Mouse (Mus musculus) neural tube, embryonic 13.5 days (tissue): ENCODE measurements around the gene Pou2f3. TPM values are rescaled to one million over a fixed set of nuclear protein-coding genes. Genes with fewer than 3 reads are reported as not detected.

ENCODE experiments used
- ATAC-seq: fragments of 200-750 bp; cut with Nextera tagmentation; 2 replicates; pipeline ENCODE4 v1.8.0; 2017; ENCODE audit warnings: low read depth, mild to moderate bottlenecking, moderate TSS enrichment, moderate library complexity
- H3K27ac ChIP-seq: fragments of 300-500 bp; sonication (generic); replicated peaks from 2 replicates; pipeline ENCODE4 v1.5.1; 2015; ENCODE audit warnings: moderate library complexity, mild to moderate bottlenecking, inconsistent platforms
- H3K27me3 ChIP-seq: fragments of 300-500 bp; sonication (generic); 2 replicates; pipeline ENCODE4 v1.6.1; 2015; ENCODE audit warnings: mild to moderate bottlenecking, inconsistent platforms
- H3K36me3 ChIP-seq: fragments of 300-500 bp; sonication (generic); 2 replicates; pipeline ENCODE4 v1.6.1; 2015; ENCODE audit warnings: mild to moderate bottlenecking, inconsistent platforms
- H3K4me1 ChIP-seq: fragments of 300-500 bp; sonication (generic); replicated peaks from 2 replicates; pipeline ENCODE4 v1.6.1; 2015; ENCODE audit warnings: inconsistent platforms
- H3K4me2 ChIP-seq: fragments of 300-500 bp; sonication (generic); 2 replicates; pipeline ENCODE4 v1.6.1; 2015; ENCODE audit warnings: inconsistent platforms, mild to moderate bottlenecking, moderate library complexity
- H3K4me3 ChIP-seq: fragments of 300-500 bp; sonication (generic); 2 replicates; pipeline ENCODE4 v1.5.1; 2015; ENCODE audit warnings: mild to moderate bottlenecking, inconsistent platforms
- H3K9ac ChIP-seq: fragments of 300-500 bp; sonication (generic); 2 replicates; pipeline ENCODE4 v1.6.1; 2015; ENCODE audit warnings: moderate library complexity, mild to moderate bottlenecking, inconsistent platforms
- H3K9me3 ChIP-seq: fragments of 300-500 bp; sonication (generic); 2 replicates; pipeline ENCODE4 v1.6.1; 2016; ENCODE audit warnings: inconsistent platforms
- WGBS: fragments of 180-500 bp; shearing (Covaris S2); methylation state at CpG from one replicate; pipeline ENCODE4 v1.1.7; 2015; 5-methylcytosine and 5-hydroxymethylcytosine counted together
- polyA plus RNA-seq: library from polyadenylated mRNA; unstranded; fragments of >200 nt; fragmentation: Nextera tagmentation; extraction: Ambion mirVana; gene quantifications from 2 replicates; pipeline ENCODE4 v1.2.1, GENCODE M21; 2015

The Pou2f3 gene
- polyA plus RNA-seq, 1 experiment from 2014 or later: not detected

GRCm38 (mm10) chr9:43205343-43206021 lies 4.7 kb downstream of the Pou2f3 start:
- peak overlapping the region; percentile 49 for H3K4me2 ChIP-seq
- H3K4me1 ChIP-seq: peaks cover 20% of the 10 kb centered on the region
- 2% methylated on average over 41 of the region's 41 CpGs for WGBS
- H3K36me3 ChIP-seq: no peaks in the 10 kb centered on the region
- peak overlapping the region; percentile 22 for H3K4me3 ChIP-seq
- H3K27ac ChIP-seq: no peak overlapping the region
- peak overlapping the region; percentile 45; the same call in 1 of the 2 replicates for H3K9ac ChIP-seq
- no peak; the same call in 1 of the 2 replicates for ATAC-seq
- no peaks in the 10 kb centered on the region for H3K9me3 ChIP-seq
- H3K27me3 ChIP-seq: peaks cover 60% of the 10 kb centered on the region

GRCm38 (mm10) chr9:43200212-43200611 lies 10.0 kb downstream of the Pou2f3 start:
- H3K27ac ChIP-seq: no peak overlapping the region
- no peak overlapping the region for H3K4me3 ChIP-seq
- no peak for ATAC-seq
- no peaks in the 10 kb centered on the region for H3K36me3 ChIP-seq
- no peak overlapping the region for H3K9ac ChIP-seq
- WGBS: 6% methylated on average over 5 of the region's 5 CpGs
- no peak overlapping the region for H3K4me2 ChIP-seq
- H3K9me3 ChIP-seq: no peaks in the 10 kb centered on the region
- H3K4me1 ChIP-seq: peaks cover 2% of the 10 kb centered on the region
- H3K27me3 ChIP-seq: peaks cover 46% of the 10 kb centered on the region

DNA sequence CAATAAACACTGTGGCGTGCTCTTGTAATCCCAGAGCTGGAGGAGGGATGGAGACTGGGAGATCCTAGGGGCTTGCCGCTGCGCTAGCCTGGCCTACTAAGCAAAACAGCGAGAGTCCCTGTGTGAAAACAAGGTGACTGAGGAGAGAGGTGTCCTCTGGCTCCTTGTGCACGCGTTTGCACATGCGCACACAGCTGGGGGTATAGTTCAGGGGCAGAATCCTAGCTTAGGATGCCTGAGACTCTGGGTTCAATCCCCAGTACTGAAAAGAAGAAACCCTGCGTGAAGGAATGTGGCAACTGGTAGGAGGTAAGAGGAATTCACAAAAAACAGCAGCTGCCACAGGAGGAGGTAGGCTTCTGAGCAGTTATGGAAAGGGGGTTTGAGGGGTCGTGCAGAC lies 16.2 kb downstream of the Pou2f3 start:
- Histone ChIP-seq H3K4me3 (no peak overlapping the region), H3K27ac (no peak overlapping the region), H3K9ac (no peak overlapping the region), H3K4me1 (peaks cover 4% of the 10 kb centered on the region), H3K36me3 (no peaks in the 10 kb centered on the region), H3K4me2 (no peak overlapping the region), H3K9me3 (no peaks in the 10 kb centered on the region), H3K27me3 (peaks cover 11% of the 10 kb centered on the region)
- WGBS: 21% methylated on average over 9 of the region's 9 CpGs
- no peak for ATAC-seq

- Histone ChIP-seq H3K4me3 (no peak overlapping the region), H3K4me2 (no peak overlapping the region), H3K9ac (no peak overlapping the region), H3K27me3 (peaks cover 6% of the 10 kb centered on the region; the same call in 1 of the 2 replicates), H3K36me3 (no peaks in the 10 kb centered on the region), H3K4me1 (peaks cover 11% of the 10 kb centered on the region), H3K27ac (no peak overlapping the region), H3K9me3 (no peaks in the 10 kb centered on the region)
- no peak for ATAC-seq
- 44% methylated on average over 4 of the region's 4 CpGs for WGBS
Measured at GRCm38 (mm10) chr9:43191561-43191960, 18.6 kb downstream of the Pou2f3 start.

DNA sequence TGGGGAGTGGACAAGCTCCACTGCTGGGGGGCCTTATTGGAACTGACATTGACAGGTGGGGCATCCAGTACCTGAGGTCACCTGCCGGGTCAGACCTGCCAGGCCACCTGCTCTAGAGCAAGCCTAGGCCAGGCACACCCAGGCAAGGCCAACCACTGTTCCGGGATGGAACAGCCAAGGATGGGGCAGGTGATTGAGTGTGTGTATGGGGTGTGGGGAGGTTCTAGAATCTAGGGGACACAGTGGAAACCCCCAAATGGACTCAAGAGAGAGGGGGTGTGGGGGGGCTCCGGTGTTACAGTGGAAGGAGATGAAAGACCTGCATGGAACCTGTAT lies 21.2 kb downstream of the Pou2f3 start:
- WGBS: 62% methylated on average over 3 of the region's 3 CpGs
- Histone ChIP-seq H3K36me3 (no peaks in the 10 kb centered on the region), H3K27me3 (no peaks in the 10 kb centered on the region), H3K4me1 (peaks cover 11% of the 10 kb centered on the region), H3K9ac (no peak overlapping the region), H3K27ac (no peak overlapping the region), H3K4me3 (no peak overlapping the region), H3K9me3 (no peaks in the 10 kb centered on the region), H3K4me2 (no peak overlapping the region)
- ATAC-seq: no peak

GRCm38 (mm10) chr9:43188309-43189020 lies 21.7 kb downstream of the Pou2f3 start:
- no peaks in the 10 kb centered on the region for H3K27me3 ChIP-seq
- no peak overlapping the region for H3K27ac ChIP-seq
- WGBS: 71% methylated on average over 12 of the region's 12 CpGs
- peaks cover 11% of the 10 kb centered on the region for H3K4me1 ChIP-seq
- no peaks in the 10 kb centered on the region for H3K36me3 ChIP-seq
- H3K4me2 ChIP-seq: no peak overlapping the region
- no peak for ATAC-seq
- H3K9ac ChIP-seq: no peak overlapping the region
- no peak overlapping the region for H3K4me3 ChIP-seq
- H3K9me3 ChIP-seq: no peaks in the 10 kb centered on the region

DNA sequence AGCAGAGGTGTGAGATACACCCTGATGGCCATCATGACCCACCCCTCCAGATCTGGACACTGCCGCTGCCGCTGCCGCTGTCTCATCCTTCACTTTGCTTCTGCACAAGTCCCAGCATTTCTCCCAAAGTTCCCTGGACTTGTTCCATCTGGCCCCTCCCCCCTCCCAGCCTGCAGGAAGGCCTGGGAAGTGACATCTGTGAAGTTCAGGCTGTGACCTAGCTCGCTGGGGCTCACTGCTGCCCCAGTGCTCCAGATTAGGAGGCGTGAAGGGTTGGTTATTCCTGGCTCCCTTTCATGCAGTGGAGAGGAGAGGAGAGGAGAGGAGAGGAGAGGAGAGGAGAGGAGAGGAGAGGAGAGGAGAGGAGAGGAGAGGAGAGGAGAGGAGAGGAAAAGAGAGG lies 30.6 kb downstream of the Pou2f3 start:
- 52% methylated on average over 5 of the region's 5 CpGs for WGBS
- Histone ChIP-seq H3K9ac (no peak overlapping the region), H3K36me3 (no peaks in the 10 kb centered on the region), H3K4me2 (no peak overlapping the region), H3K27ac (no peak overlapping the region), H3K9me3 (no peaks in the 10 kb centered on the region), H3K27me3 (no peaks in the 10 kb centered on the region), H3K4me1 (no peaks in the 10 kb centered on the region), H3K4me3 (no peak overlapping the region)
- no peak for ATAC-seq

DNA sequence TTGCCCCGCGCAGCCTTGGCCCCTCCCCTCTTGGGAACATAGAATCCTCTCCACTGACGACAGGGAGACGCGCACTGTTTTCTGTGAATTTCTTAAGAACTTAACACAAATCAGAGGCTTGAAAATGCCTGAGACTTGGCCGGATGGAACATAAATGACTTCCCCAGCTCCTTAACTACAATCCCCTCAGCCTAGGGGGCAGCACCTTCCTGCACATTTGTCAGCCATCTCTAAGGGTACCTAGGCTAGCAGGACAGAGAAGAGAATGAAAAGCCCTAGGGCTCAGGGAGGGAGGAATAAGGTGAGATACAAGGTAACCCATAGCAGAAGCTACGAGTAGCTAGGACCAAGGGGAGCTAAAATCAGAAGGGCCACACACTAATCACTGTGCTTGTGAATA lies 32.0 kb downstream of the Pou2f3 start:
- Histone ChIP-seq H3K4me2 (no peak overlapping the region), H3K27ac (no peak overlapping the region), H3K27me3 (no peaks in the 10 kb centered on the region), H3K9me3 (no peaks in the 10 kb centered on the region), H3K36me3 (no peaks in the 10 kb centered on the region), H3K4me3 (no peak overlapping the region), H3K9ac (no peak overlapping the region), H3K4me1 (no peaks in the 10 kb centered on the region)
- 54% methylated on average over 7 of the region's 7 CpGs for WGBS
- ATAC-seq: no peak

DNA sequence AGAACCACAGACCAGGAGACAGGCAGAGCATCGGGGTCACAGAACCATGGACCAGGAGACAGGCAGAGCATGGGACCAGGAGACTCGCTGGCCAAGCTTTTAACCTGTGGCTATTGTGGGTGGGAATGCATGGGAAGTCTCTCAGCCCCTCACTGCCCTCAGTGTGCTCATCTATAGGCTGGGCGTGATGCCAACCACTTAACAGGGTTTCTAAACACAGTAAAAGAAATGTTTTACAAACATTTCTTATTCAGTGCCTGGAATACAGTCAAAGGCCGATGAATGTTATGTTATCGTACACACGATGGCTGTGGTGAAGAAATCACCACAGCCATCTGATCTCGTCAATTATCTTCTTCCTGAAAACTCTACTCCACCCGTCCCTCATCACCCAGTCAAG lies 43.1 kb downstream of the Pou2f3 start:
- H3K4me3 ChIP-seq: no peak overlapping the region
- no peak overlapping the region for H3K9ac ChIP-seq
- no peaks in the 10 kb centered on the region for H3K36me3 ChIP-seq
- no peak for ATAC-seq
- H3K4me1 ChIP-seq: no peaks in the 10 kb centered on the region
- H3K9me3 ChIP-seq: no peaks in the 10 kb centered on the region
- H3K27ac ChIP-seq: no peak overlapping the region
- 81% methylated on average over 8 of the region's 8 CpGs for WGBS
- no peaks in the 10 kb centered on the region for H3K27me3 ChIP-seq
- no peak overlapping the region for H3K4me2 ChIP-seq

GRCm38 (mm10) chr9:43166346-43166745 lies 43.8 kb downstream of the Pou2f3 start:
- no peak for ATAC-seq
- no peaks in the 10 kb centered on the region for H3K27me3 ChIP-seq

GRCm38 (mm10) chr9:43155960-43156359 lies 54.2 kb downstream of the Pou2f3 start:
- no peaks in the 10 kb centered on the region for H3K9me3 ChIP-seq
- no peak for ATAC-seq
- H3K27me3 ChIP-seq: no peaks in the 10 kb centered on the region
- H3K9ac ChIP-seq: no peak overlapping the region
- no peak overlapping the region for H3K27ac ChIP-seq
- H3K4me3 ChIP-seq: no peak overlapping the region
- H3K4me2 ChIP-seq: no peak overlapping the region
- no peaks in the 10 kb centered on the region for H3K36me3 ChIP-seq
- 88% methylated on average over 6 of the region's 6 CpGs for WGBS
- no peaks in the 10 kb centered on the region for H3K4me1 ChIP-seq

More at GRCm38 (mm10) chr9:43166346-43166745, 43.8 kb downstream of the Pou2f3 start:
- Histone ChIP-seq H3K4me1 (no peaks in the 10 kb centered on the region), H3K4me2 (no peak overlapping the region), H3K9me3 (no peaks in the 10 kb centered on the region), H3K36me3 (no peaks in the 10 kb centered on the region), H3K27ac (no peak overlapping the region), H3K9ac (no peak overlapping the region), H3K4me3 (no peak overlapping the region)
- 81% methylated on average over 6 of the region's 6 CpGs for WGBS

DNA sequence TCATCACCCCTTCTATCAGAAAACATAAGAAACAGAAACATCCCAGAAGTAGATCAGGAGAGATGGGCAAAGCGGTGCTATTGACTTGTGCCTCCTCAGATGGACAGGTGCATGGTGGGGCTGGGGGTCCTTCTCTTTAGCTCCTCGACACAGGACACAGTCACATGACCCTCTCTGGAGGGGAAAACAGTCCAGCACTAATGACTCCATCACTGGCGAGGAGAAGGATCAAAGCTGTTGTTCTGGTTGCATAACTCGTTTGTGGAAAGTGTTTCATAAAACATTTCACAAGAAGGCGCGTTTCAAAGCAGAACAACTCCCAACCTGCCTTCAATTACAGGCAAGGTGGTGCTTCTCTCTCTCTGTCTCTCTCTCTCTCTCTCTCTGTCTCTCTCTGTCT lies 58.4 kb downstream of the Pou2f3 start:
- Histone ChIP-seq H3K4me1 (no peaks in the 10 kb centered on the region), H3K4me2 (no peak overlapping the region), H3K36me3 (no peaks in the 10 kb centered on the region), H3K9me3 (no peaks in the 10 kb centered on the region), H3K9ac (no peak overlapping the region), H3K4me3 (no peak overlapping the region), H3K27me3 (no peaks in the 10 kb centered on the region), H3K27ac (no peak overlapping the region)
- ATAC-seq: no peak
- WGBS: 82% methylated on average over 6 of the region's 6 CpGs

DNA sequence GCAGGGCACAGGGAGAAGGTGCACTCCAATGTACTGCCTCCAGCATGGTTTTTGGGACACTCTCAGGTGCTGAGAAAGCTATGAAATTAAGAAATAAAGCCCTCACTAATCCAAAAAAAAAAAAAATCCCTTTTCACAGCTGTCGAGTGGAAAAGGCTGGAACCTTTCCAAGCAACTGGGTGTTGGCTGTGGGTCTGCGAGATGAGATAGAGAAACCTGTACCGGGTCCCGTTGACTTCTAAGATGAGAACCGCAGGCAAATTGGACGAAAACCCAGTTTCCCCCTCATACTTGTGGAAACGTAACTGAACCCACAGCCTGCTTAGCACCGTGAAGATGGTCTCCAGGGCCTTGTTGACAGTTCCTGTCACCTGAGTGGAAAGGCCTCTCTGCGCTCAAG lies 59.2 kb downstream of the Pou2f3 start:
- Histone ChIP-seq H3K27ac (no peak overlapping the region), H3K4me3 (no peak overlapping the region), H3K9ac (no peak overlapping the region), H3K36me3 (no peaks in the 10 kb centered on the region), H3K9me3 (no peaks in the 10 kb centered on the region), H3K27me3 (no peaks in the 10 kb centered on the region), H3K4me2 (no peak overlapping the region), H3K4me1 (no peaks in the 10 kb centered on the region)
- no peak for ATAC-seq
- WGBS: 84% methylated on average over 9 of the region's 9 CpGs
